Mouse (Mus musculus): ENCODE measurements at regions not wholly inside any gene's neighbourhood (a gene's known extent, or its start where the extent isn't known, plus 50 kb on each side); places are given as distances from the start of the nearest gene placed in this dataset.

DNA sequence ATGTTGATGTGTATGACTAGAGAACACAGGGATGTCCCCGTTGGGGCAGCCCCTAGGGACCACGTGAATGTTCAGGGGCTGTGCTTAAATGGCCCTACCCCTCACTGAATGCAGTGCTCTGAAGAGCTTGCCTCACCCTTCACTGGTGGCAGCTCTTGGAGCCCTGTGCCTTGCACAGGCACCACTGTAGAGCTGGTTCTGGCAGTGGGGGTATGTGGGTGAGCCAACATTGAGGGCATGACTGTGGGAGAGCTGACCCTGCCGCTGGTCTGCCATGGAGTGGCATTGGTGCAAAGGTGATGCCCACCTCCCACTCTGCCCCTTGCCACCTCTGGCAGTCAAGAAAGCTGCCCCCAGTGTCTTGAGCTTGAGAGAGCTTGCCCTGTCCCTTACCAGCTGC, 69.6 kb upstream of the Tdrd3 start:
- DNase-seq (ENCODE audit: low spot score) = no peak

DNA sequence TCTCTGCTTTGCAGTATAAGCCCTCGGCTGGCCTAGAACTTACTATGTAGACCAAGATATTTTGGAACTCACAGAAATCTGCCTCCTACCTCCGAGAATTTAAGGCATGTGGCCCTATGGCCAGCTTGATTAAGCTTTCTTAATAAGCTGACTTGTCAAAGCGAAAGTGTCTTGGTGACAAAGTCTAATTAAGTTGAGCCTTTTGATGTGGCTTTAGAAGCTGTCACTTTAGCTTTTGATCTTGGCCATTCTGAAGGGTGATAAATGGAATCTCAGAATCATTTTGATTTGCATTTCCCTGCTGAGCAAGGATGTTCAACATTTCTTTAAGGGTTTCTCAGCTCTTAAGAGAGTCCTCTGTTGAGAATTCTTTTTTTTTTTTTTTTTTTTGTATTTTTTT, 67.6 kb upstream of the Tdrd3 start:
- DNase-seq (ENCODE audit: low spot score) = no peak

DNA sequence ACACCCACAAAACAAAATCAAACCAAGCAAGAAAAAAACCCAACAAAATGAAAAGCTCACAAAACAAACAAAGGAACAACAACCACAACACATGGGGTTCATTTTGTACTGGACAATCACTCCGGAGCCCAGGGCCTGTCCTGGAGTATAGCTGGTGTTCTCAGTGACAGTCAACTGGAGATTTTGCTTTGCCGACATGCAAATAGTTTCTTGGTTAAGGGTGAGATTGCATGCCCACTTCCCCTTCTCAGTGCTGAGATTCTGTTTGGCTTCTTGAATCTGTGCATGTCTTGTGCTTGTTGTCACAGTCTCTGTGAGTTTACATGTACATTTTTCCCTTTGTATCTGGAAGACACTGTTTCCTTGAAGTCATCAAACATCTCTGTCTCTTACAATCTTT, 50.6 kb upstream of the Tdrd3 start:
- no peak for DNase-seq (ENCODE audit: low spot score)
